Mouse (Mus musculus) heart, embryonic 15.5 days (tissue): ENCODE data around the gene Acap2. TPM values are rescaled to one million over a fixed set of nuclear protein-coding genes. Genes with fewer than 3 reads are reported as not detected.

Experiments used
- ATAC-seq: fragments of 200-750 bp; cut with Nextera tagmentation; replicated peaks from 2 replicates; pipeline ENCODE4 v1.8.0; 2017; ENCODE audit warnings: low read depth, moderate TSS enrichment; ENCODE audit not compliant: insufficient number of reproducible peaks, insufficient read depth, low FRiP score
- H3K27ac ChIP-seq: fragments of 300-500 bp; sonication (generic); 2 replicates; pipeline ENCODE4 v1.5.1; 2015; ENCODE audit warnings: mild to moderate bottlenecking, inconsistent platforms
- H3K27me3 ChIP-seq: fragments of 300-500 bp; sonication (generic); 2 replicates; pipeline ENCODE4 v1.6.1; 2015; ENCODE audit warnings: inconsistent platforms
- H3K36me3 ChIP-seq: fragments of 300-500 bp; sonication (generic); 2 replicates; pipeline ENCODE4 v1.6.1; 2015; ENCODE audit warnings: mild to moderate bottlenecking, inconsistent platforms
- H3K4me1 ChIP-seq: fragments of 300-500 bp; sonication (generic); replicated peaks from 2 replicates; pipeline ENCODE4 v1.6.1; 2015; ENCODE audit warnings: inconsistent platforms
- H3K4me2 ChIP-seq: fragments of 300-500 bp; sonication (generic); 2 replicates; pipeline ENCODE4 v1.6.1; 2015; ENCODE audit warnings: inconsistent platforms, mild to moderate bottlenecking, moderate library complexity
- H3K4me3 ChIP-seq: fragments of 300-500 bp; sonication (generic); 2 replicates; pipeline ENCODE4 v1.5.1; 2015; ENCODE audit warnings: mild to moderate bottlenecking, inconsistent platforms
- H3K9ac ChIP-seq: fragments of 300-500 bp; sonication (generic); 2 replicates; pipeline ENCODE4 v1.6.1; 2015; ENCODE audit warnings: mild to moderate bottlenecking, inconsistent platforms
- H3K9me3 ChIP-seq: fragments of 300-500 bp; sonication (generic); replicated peaks from 2 replicates; pipeline ENCODE4 v1.6.1; 2016; ENCODE audit warnings: inconsistent platforms
- WGBS: fragments of 180-500 bp; shearing (Covaris S2); methylation state at CpG from one replicate; pipeline ENCODE4 v1.1.7; 2015; ENCODE audit warnings: mixed read lengths; 5-methylcytosine and 5-hydroxymethylcytosine counted together
- polyA plus RNA-seq: library from polyadenylated mRNA; unstranded; fragments of >200 nt; fragmentation: Nextera tagmentation; extraction: Ambion mirVana; gene quantifications from 2 replicates; pipeline ENCODE4 v1.2.1, GENCODE M21; 2015

The Acap2 gene
- polyA plus RNA-seq, 1 experiment from 2014 or later = 10.6 TPM

GRCm38 (mm10) chr16:31167017-31167887 is 33.8 kb downstream of the Acap2 start:
- Histone ChIP-seq H3K9ac (no peak overlapping the region), H3K27me3 (no peaks in the 10 kb centered on the region), H3K36me3 (no peaks in the 10 kb centered on the region), H3K4me2 (no peak overlapping the region), H3K9me3 (no peaks in the 10 kb centered on the region), H3K4me1 (peaks cover 27% of the 10 kb centered on the region), H3K27ac (no peak overlapping the region), H3K4me3 (no peak overlapping the region)
- WGBS = 56% methylated on average over 10 of the region's 10 CpGs
- ATAC-seq = no peak

GRCm38 (mm10) chr16:31165907-31166306 is 35.1 kb downstream of the Acap2 start:
- no peak for ATAC-seq
- no peak overlapping the region for H3K9ac ChIP-seq
- H3K36me3 ChIP-seq = no peaks in the 10 kb centered on the region
- H3K27ac ChIP-seq = no peak overlapping the region
- WGBS = 64% methylated on average over 4 of the region's 4 CpGs
- no peak overlapping the region for H3K4me2 ChIP-seq
- H3K4me1 ChIP-seq = peaks cover 27% of the 10 kb centered on the region
- no peak overlapping the region for H3K4me3 ChIP-seq
- H3K9me3 ChIP-seq = no peaks in the 10 kb centered on the region
- H3K27me3 ChIP-seq = no peaks in the 10 kb centered on the region

DNA sequence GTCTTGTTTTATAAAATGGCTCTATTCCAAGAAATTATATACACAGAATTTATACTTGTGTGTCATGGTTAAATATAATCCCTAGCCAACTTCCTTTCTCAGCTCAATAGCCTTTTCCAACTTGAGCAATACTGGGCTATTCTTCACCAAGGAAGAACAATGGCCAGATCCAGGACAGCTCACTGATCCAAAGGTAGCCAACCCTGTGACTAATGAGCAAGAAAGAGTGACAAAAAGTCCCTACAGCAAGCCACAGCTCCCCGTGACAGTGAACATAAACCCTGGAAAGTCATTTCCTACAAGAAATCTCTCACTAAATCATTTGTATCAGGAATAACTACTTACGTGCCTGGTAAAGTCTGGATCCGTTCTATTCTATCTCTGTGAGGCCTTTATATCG is 35.6 kb downstream of the Acap2 start:
- ATAC-seq = no peak
- Histone ChIP-seq H3K9ac (no peak overlapping the region), H3K4me3 (no peak overlapping the region), H3K4me2 (no peak overlapping the region), H3K4me1 (peaks cover 27% of the 10 kb centered on the region), H3K27ac (no peak overlapping the region), H3K27me3 (no peaks in the 10 kb centered on the region), H3K9me3 (no peaks in the 10 kb centered on the region), H3K36me3 (no peaks in the 10 kb centered on the region)
- 75% methylated on average over 4 of the region's 4 CpGs for WGBS

- Histone ChIP-seq H3K9ac (no peak overlapping the region), H3K36me3 (no peaks in the 10 kb centered on the region), H3K4me3 (no peak overlapping the region), H3K4me1 (peaks cover 27% of the 10 kb centered on the region), H3K9me3 (no peaks in the 10 kb centered on the region), H3K4me2 (no peak overlapping the region), H3K27ac (no peak overlapping the region), H3K27me3 (no peaks in the 10 kb centered on the region)
- no peak for ATAC-seq
- WGBS = 88% methylated on average over 4 of the region's 4 CpGs
Observed at GRCm38 (mm10) chr16:31164125-31164524, 36.9 kb downstream of the Acap2 start.

DNA sequence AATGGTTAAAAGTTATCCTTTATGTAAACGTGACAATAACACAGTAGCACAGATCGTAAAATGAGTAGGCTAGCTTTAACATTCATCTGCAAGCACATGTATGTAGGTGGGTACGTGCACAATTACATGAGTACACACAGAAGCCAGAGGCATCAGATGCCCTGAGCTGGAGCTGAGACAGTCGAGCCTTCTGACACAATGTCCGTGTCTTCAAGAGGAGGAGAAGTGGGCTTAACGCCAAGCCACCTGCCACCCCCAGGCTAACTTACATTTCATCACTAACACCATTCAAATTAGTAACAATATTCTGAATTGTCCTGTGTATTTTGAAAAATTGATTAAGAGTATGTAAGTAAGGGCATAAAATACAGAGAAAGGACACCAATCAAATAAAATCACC is 40.6 kb downstream of the Acap2 start:
- Histone ChIP-seq H3K4me3 (no peak overlapping the region), H3K9ac (no peak overlapping the region), H3K27ac (no peak overlapping the region), H3K4me2 (no peak overlapping the region), H3K36me3 (peaks cover 15% of the 10 kb centered on the region), H3K27me3 (no peaks in the 10 kb centered on the region), H3K9me3 (no peaks in the 10 kb centered on the region; the same call in 1 of the 2 replicates), H3K4me1 (peaks cover 8% of the 10 kb centered on the region)
- WGBS = 70% methylated on average over 6 of the region's 6 CpGs
- no peak for ATAC-seq

DNA sequence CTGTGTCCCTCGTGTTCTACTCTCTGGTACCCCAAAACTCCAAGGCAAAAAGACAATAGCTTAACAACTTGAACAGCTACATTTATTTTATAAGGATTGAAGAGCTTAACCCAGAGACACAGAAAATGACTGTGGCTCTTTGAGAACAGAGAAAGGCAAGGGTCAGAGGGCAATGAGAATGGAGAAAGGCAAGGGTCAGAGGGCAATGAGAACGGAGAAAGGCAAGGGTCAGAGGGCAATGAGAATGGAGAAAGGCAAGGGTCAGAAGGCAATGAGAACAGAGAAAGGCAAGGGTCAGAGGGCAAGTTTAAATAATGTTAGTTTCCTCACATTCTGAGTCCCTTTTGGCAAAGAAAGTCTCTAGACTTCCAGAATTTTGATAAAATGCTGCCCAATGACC is 41.6 kb downstream of the Acap2 start:
- WGBS = 65% methylated on average over 2 of the region's 2 CpGs
- H3K9ac ChIP-seq = no peak overlapping the region

DNA sequence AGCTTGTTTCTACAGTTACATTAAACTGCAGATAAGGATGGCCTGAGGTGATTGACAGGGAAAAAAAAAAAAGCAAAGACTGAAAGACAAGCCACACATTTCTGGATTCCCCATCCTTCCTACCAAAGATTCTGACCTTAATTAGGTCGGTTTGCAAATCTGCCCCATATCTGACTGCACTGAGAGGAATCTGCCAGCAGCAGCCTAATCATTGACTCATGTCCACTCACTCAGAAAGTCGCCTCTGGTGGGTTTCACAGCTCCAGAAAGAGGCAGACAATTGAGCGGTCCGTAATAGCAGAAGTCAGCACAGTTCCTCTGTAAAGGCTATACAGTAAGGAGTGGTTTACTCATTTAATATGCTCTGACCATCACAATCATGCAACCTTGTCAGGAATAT is 51.2 kb downstream of the Acap2 start:
- WGBS = 85% methylated on average over 4 of the region's 4 CpGs
- H3K4me2 ChIP-seq = no peak overlapping the region
- no peaks in the 10 kb centered on the region for H3K9me3 ChIP-seq
- no peak for ATAC-seq
- H3K9ac ChIP-seq = no peak overlapping the region
- no peaks in the 10 kb centered on the region for H3K27me3 ChIP-seq
- H3K4me1 ChIP-seq = no peaks in the 10 kb centered on the region
- H3K4me3 ChIP-seq = no peak overlapping the region
- peaks cover 3% of the 10 kb centered on the region; the same call in 1 of the 2 replicates for H3K36me3 ChIP-seq
- H3K27ac ChIP-seq = no peak overlapping the region

More for the DNA sequence above, 41.6 kb downstream of the Acap2 start:
- ATAC-seq = no peak
- H3K4me2 ChIP-seq = no peak overlapping the region
- no peaks in the 10 kb centered on the region; the same call in 1 of the 2 replicates for H3K9me3 ChIP-seq
- H3K36me3 ChIP-seq = peaks cover 19% of the 10 kb centered on the region
- H3K4me1 ChIP-seq = peaks cover 2% of the 10 kb centered on the region; the same call in 1 of the 2 replicates
- no peak overlapping the region for H3K4me3 ChIP-seq
- no peak overlapping the region for H3K27ac ChIP-seq
- no peaks in the 10 kb centered on the region for H3K27me3 ChIP-seq

GRCm38 (mm10) chr16:31148891-31149290 is 52.2 kb downstream of the Acap2 start:
- Histone ChIP-seq H3K9me3 (no peaks in the 10 kb centered on the region), H3K4me3 (no peak overlapping the region), H3K27me3 (no peaks in the 10 kb centered on the region), H3K4me2 (no peak overlapping the region), H3K4me1 (no peaks in the 10 kb centered on the region), H3K27ac (no peak overlapping the region), H3K9ac (no peak overlapping the region), H3K36me3 (no peaks in the 10 kb centered on the region; the same call in 1 of the 2 replicates)
- 77% methylated on average over 6 of the region's 6 CpGs for WGBS
- no peak for ATAC-seq

- no peak overlapping the region for H3K4me3 ChIP-seq
- H3K4me1 ChIP-seq = no peaks in the 10 kb centered on the region
- H3K36me3 ChIP-seq = no peaks in the 10 kb centered on the region; the same call in 1 of the 2 replicates
- H3K27me3 ChIP-seq = no peaks in the 10 kb centered on the region
- no peak overlapping the region for H3K4me2 ChIP-seq
- H3K27ac ChIP-seq = no peak overlapping the region
- no peak for ATAC-seq
- H3K9ac ChIP-seq = no peak overlapping the region
- WGBS = 81% methylated on average over 6 of the region's 6 CpGs
- H3K9me3 ChIP-seq = no peaks in the 10 kb centered on the region
Observed at GRCm38 (mm10) chr16:31147766-31148165, 53.3 kb downstream of the Acap2 start.

GRCm38 (mm10) chr16:31141916-31142315 is 59.1 kb downstream of the Acap2 start:
- H3K27ac ChIP-seq = no peak overlapping the region
- no peaks in the 10 kb centered on the region for H3K27me3 ChIP-seq
- H3K4me3 ChIP-seq = no peak overlapping the region
- H3K9me3 ChIP-seq = no peaks in the 10 kb centered on the region
- H3K4me1 ChIP-seq = no peaks in the 10 kb centered on the region
- H3K4me2 ChIP-seq = no peak overlapping the region
- 80% methylated on average over 6 of the region's 6 CpGs for WGBS
- H3K9ac ChIP-seq = no peak overlapping the region
- 0 out of 2 replicates have a peak, but pooled peaks cover 3% of the 10 kb centered on the region for H3K36me3 ChIP-seq
- ATAC-seq = no peak

DNA sequence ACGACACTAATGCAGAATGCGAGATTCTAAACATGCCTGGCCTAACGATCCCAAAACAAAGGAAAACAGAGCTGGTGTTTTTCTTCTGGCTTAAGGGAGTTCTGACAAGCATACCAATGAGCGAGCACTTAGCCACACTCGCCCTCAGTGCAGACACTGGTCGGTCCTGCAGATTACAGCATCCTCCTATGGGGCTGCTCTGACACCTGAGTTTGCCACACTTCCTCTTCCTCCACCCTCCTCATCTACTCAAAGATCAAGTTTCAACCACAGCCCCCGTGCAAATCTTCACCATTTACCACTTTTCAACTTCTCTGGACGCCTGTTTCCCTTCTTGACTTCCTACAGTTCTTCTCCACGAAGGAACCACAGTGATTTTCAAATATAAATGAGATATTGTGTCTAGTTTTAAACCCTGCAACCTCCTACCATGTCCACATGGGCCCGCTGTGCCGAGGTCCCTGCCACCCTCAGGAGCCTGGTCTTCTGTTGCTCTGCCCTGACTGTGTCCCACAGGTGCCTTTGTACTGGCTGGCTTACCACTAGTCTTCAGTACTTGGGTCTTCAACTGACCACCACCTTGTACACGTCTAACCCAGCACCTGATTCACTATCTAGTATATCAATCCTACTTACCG is 64.3 kb downstream of the Acap2 start:
- no peaks in the 10 kb centered on the region for H3K9me3 ChIP-seq
- 70% methylated on average over 13 of the region's 13 CpGs for WGBS
- H3K4me3 ChIP-seq = no peak overlapping the region
- no peak for ATAC-seq
- no peak overlapping the region for H3K9ac ChIP-seq
- no peaks in the 10 kb centered on the region for H3K4me1 ChIP-seq
- no peaks in the 10 kb centered on the region for H3K27me3 ChIP-seq
- H3K27ac ChIP-seq = no peak overlapping the region
- H3K36me3 ChIP-seq = 0 out of 2 replicates have a peak, but pooled peaks cover 3% of the 10 kb centered on the region
- H3K4me2 ChIP-seq = no peak overlapping the region
